Mouse (Mus musculus) lung, postnatal 25 days (tissue): ENCODE measurements around the gene Macrod1.
"Not testable (repeated sequence)": the region's sequence is repeated elsewhere in the genome, so short reads cannot be mapped to it uniquely, and the experiment has no call there.

ENCODE experiments used
- DNase-seq: peaks from one replicate; pipeline ENCODE4 v3.0.0; 2022; ENCODE audit warnings: low spot score

Macrod1 gene

GRCm38 (mm10) chr19:7056248-7057087 lies at the start of gene Macrod1:
TSS of gene Macrod1 (plus strand) at chr19:7056810.
- peak; percentile 83 for DNase-seq

GRCm38 (mm10) chr19:7006892-7007593 lies 49.6 kb upstream of the Macrod1 start:
- DNase-seq, result no peak

- DNase-seq, result no peak
Measured at GRCm38 (mm10) chr19:7012426-7012825, 44.2 kb upstream of the Macrod1 start.

GRCm38 (mm10) chr19:7013984-7014383 lies 42.6 kb upstream of the Macrod1 start:
- no peak for DNase-seq

GRCm38 (mm10) chr19:7014481-7015135 lies 42.0 kb upstream of the Macrod1 start:
- no peak for DNase-seq

GRCm38 (mm10) chr19:7017541-7018457 lies 38.8 kb upstream of the Macrod1 start:
- DNase-seq, result no peak

- no peak for DNase-seq
Measured at GRCm38 (mm10) chr19:7018546-7018945, 38.1 kb upstream of the Macrod1 start.

- DNase-seq, result peak; percentile 81
Measured at GRCm38 (mm10) chr19:7019191-7019590, 37.4 kb upstream of the Macrod1 start, which contains the start of gene Fermt3. TSS of gene Fermt3 (minus strand) at chr19:7019469.

- DNase-seq, result peak; percentile 74
Measured at GRCm38 (mm10) chr19:7020224-7020641, 36.4 kb upstream of the Macrod1 start.

- no peak for DNase-seq
Measured at GRCm38 (mm10) chr19:7029531-7029930, 27.1 kb upstream of the Macrod1 start.

- DNase-seq, result no peak
Measured at GRCm38 (mm10) chr19:7034006-7034405, 22.6 kb upstream of the Macrod1 start.

GRCm38 (mm10) chr19:7039088-7039720 lies 17.4 kb upstream of the Macrod1 start:
- DNase-seq, result no peak

- peak; percentile 100 for DNase-seq
Measured at GRCm38 (mm10) chr19:7039841-7040636, 16.6 kb upstream of the Macrod1 start, which contains the start of gene Stip1. TSS of gene Stip1 (minus strand) at chr19:7039967.

- no peak for DNase-seq
Measured at GRCm38 (mm10) chr19:7040637-7041130, 15.9 kb upstream of the Macrod1 start.

GRCm38 (mm10) chr19:7041171-7041570 lies 15.4 kb upstream of the Macrod1 start:
- DNase-seq, result no peak

GRCm38 (mm10) chr19:7044279-7044678 lies 12.3 kb upstream of the Macrod1 start:
- DNase-seq, result no peak

- no peak for DNase-seq
Measured at GRCm38 (mm10) chr19:7044706-7045105, 11.9 kb upstream of the Macrod1 start.

- not testable (repeated sequence) for DNase-seq
Measured at GRCm38 (mm10) chr19:7053382-7053781, 3.2 kb upstream of the Macrod1 start.

GRCm38 (mm10) chr19:7054772-7055171 lies 1.8 kb upstream of the Macrod1 start:
- DNase-seq, result no peak

- no peak for DNase-seq
Measured at GRCm38 (mm10) chr19:7055173-7055572, 1.4 kb upstream of the Macrod1 start.
